Comparison of ENCODE assay signal across 34 mouse cellular contexts in the genomic region with DNA sequence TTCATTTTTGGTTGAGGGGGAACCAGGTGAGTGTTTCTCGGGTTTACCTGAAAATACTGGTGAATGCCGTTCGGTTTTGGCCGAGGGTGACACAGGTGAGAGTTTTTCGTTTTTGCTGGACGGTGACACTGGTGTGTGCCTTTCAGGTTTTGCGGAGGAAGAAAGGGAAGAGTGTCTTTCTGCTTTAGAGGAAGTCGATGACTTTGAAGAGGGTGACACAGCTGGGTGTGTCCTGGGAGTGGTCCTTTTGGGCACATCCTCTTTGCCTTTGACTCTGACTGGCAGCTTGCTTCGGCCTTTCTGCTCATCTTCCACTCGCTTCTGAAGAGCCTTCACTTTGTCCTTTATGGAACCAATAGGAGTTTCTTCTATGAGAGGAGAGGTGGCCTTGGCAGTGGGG.
"Had no signal": no experiment of that assay in that cellular context is flagged by ENCODE, and none has a peak within 500 bp of the region (broad histone marks: within the 10 kb centered on the region; RNA-seq: fewer than 3 reads in every experiment).

No protein-coding gene starts in this region.

- H3K4me2 ChIP-seq: heart, embryonic 11.5 days; heart, embryonic 12.5 days; heart, embryonic 13.5 days; heart, embryonic 15.5 days; hindbrain, embryonic 12.5 days; hindbrain, embryonic 13.5 days; hindbrain, embryonic 14.5 days; hindbrain, embryonic 15.5 days; intestine, embryonic 15.5 days; kidney, embryonic 15.5 days had no signal

- H3K4me1 ChIP-seq: heart, embryonic 10.5 days; heart, embryonic 12.5 days; heart, embryonic 13.5 days; heart, embryonic 15.5 days; hindbrain, embryonic 10.5 days; hindbrain, embryonic 12.5 days; hindbrain, embryonic 13.5 days; hindbrain, embryonic 15.5 days; intestine, embryonic 15.5 days; kidney, embryonic 15.5 days had no signal

- H3K27ac ChIP-seq: heart, embryonic 10.5 days; heart, embryonic 13.5 days; heart, embryonic 15.5 days; hindbrain, embryonic 10.5 days; hindbrain, embryonic 12.5 days; hindbrain, embryonic 13.5 days; hindbrain, embryonic 14.5 days; hindbrain, embryonic 15.5 days; hindbrain, postnatal 0 days; intestine, embryonic 15.5 days; kidney, embryonic 15.5 days; kidney, postnatal 0 days; layer of hippocampus, adult 2 months had no signal

- H3K4me3 ChIP-seq: heart, embryonic 10.5 days; heart, embryonic 12.5 days; heart, embryonic 13.5 days; heart, embryonic 15.5 days; hindbrain, embryonic 10.5 days; hindbrain, embryonic 12.5 days; hindbrain, embryonic 13.5 days; hindbrain, embryonic 15.5 days; intestine, embryonic 15.5 days; kidney, embryonic 15.5 days; layer of hippocampus, adult 2 months had no signal

- ATAC-seq: hindbrain, embryonic 16.5 days; hindbrain, postnatal 0 days; inflammation-experienced regulatory T-cells, adult 6 months; intestine, embryonic 15.5 days; intestine, embryonic 16.5 days had no signal

- DNase-seq: heart, postnatal 10 days; heart, postnatal 14 days; heart, postnatal 36 days; heart, postnatal 4 days; kidney, adult 11 months; kidney, adult 18-20 months; kidney, adult 2 months; kidney, adult 8-10 months; kidney, adult 9 months; kidney, postnatal 10 days; kidney, postnatal 14 days; kidney, postnatal 25 days; kidney, postnatal 36 days; kidney, postnatal 4 days; layer of hippocampus, adult 9-11 months; layer of hippocampus, postnatal 36 days had no signal

- H3K36me3 ChIP-seq: kidney, embryonic 15.5 days had no signal

- H3K9me3 ChIP-seq: heart, embryonic 10.5 days; heart, embryonic 12.5 days; heart, embryonic 13.5 days; heart, embryonic 15.5 days; hindbrain, embryonic 12.5 days; hindbrain, embryonic 13.5 days; hindbrain, embryonic 15.5 days; intestine, embryonic 15.5 days; kidney, embryonic 15.5 days had no signal

- H3K9ac ChIP-seq: heart, embryonic 12.5 days; heart, embryonic 13.5 days; heart, embryonic 15.5 days; hindbrain, embryonic 12.5 days; hindbrain, embryonic 13.5 days; hindbrain, embryonic 14.5 days; hindbrain, embryonic 15.5 days; intestine, embryonic 15.5 days; kidney, embryonic 15.5 days had no signal

- H3K27me3 ChIP-seq: heart, embryonic 12.5 days; heart, embryonic 13.5 days; heart, embryonic 15.5 days; hindbrain, embryonic 12.5 days; hindbrain, embryonic 13.5 days; hindbrain, embryonic 15.5 days; intestine, embryonic 15.5 days; kidney, embryonic 15.5 days had no signal
